Mouse (Mus musculus): ENCODE measurements around the gene Tapbp.
"Not testable (repeated sequence)": the region's sequence is repeated elsewhere in the genome, so short reads cannot be mapped to it uniquely, and the experiment has no call there.

- TF ChIP-seq CTCF (IDR thresholded peaks at IDR 0.05; ENCODE audit: control insufficient read depth, insufficient read depth, insufficient replicate concordance, low read depth, low read length); POLR2A (IDR thresholded peaks at IDR 0.05; ENCODE audit: control insufficient read depth, low read depth, low read length): not testable (repeated sequence)
Observed at GRCm38 (mm10) chr17:33884320-33884719, 31.4 kb upstream of the Tapbp start.
